20 mouse cellular contexts compared by ENCODE assay signal in genomic region chr7:112714783-112715182, GRCm38 (mm10). TPM values are rescaled to one million over a fixed set of nuclear protein-coding genes. Genes with fewer than 3 reads are reported as not detected.
DNase-seq lines count a peak whose midpoint lies in the region; ATAC-seq lines count a peak whose summit lies in the region.
"Had no signal": no experiment of that assay in that cellular context is flagged by ENCODE, and none has a peak within 500 bp of the region (broad histone marks: within the 10 kb centered on the region; RNA-seq: fewer than 3 reads in every experiment).

No protein-coding gene starts in this region.

- H3K9me3 ChIP-seq in embryonic facial prominence, embryonic 10.5 days = no peaks in the 10 kb centered on the region
- H3K9me3 ChIP-seq: embryonic facial prominence, embryonic 12.5 days; forebrain, embryonic 15.5 days; hindbrain, embryonic 12.5 days; limb, embryonic 15.5 days; neural tube, embryonic 12.5 days had no signal

- H3K4me3 ChIP-seq in embryonic facial prominence, embryonic 10.5 days = no peak overlapping the region
- H3K4me3 ChIP-seq: embryonic facial prominence, embryonic 12.5 days; forebrain, embryonic 15.5 days; heart, adult 2 months; hindbrain, embryonic 12.5 days; layer of hippocampus, adult 2 months; limb, embryonic 15.5 days; neural tube, embryonic 12.5 days had no signal

- H3K36me3 ChIP-seq in embryonic facial prominence, embryonic 10.5 days (replicated peaks) = no peaks in the 10 kb centered on the region
- H3K36me3 ChIP-seq: embryonic facial prominence, embryonic 12.5 days; forebrain, embryonic 15.5 days; hindbrain, embryonic 12.5 days; limb, embryonic 15.5 days; neural tube, embryonic 12.5 days had no signal

- H3K27ac ChIP-seq in embryonic facial prominence, embryonic 10.5 days (replicated peaks) = 0 out of 2 replicates have a peak overlapping the region, but pooled peaks have one; percentile 6
- H3K27ac ChIP-seq: embryonic facial prominence, embryonic 12.5 days; forebrain, embryonic 15.5 days; heart, adult 2 months; hindbrain, embryonic 12.5 days; layer of hippocampus, adult 2 months; limb, embryonic 15.5 days; neural tube, embryonic 12.5 days had no signal

- peaks cover 85% of the 10 kb centered on the region for H3K4me1 ChIP-seq in embryonic facial prominence, embryonic 10.5 days

- no peaks in the 10 kb centered on the region for H3K27me3 ChIP-seq in embryonic facial prominence, embryonic 10.5 days (replicated peaks; ENCODE audit: low read depth, poor library complexity, severe bottlenecking)
- H3K27me3 ChIP-seq: embryonic facial prominence, embryonic 12.5 days; forebrain, embryonic 15.5 days; hindbrain, embryonic 12.5 days; limb, embryonic 15.5 days; neural tube, embryonic 12.5 days had no signal

- no peak for ATAC-seq in megakaryocyte-erythroid progenitor cell, adult 5-6 weeks (replicated peaks; ENCODE audit: low FRiP score, low TSS enrichment, poor library complexity, severe bottlenecking)
- ATAC-seq: forebrain, embryonic 15.5 days had no signal

- DNase-seq in heart, postnatal 4 days = peak; percentile 27
- DNase-seq in heart, adult 8-10 months (ENCODE audit: low spot score) = no peak
- no peak for DNase-seq in embryonic facial prominence, embryonic 10.5 days (ENCODE audit: low spot score)
- peak; percentile 78 to 80 for DNase-seq in kidney, adult 8-10 months
- peak; percentile 74 to 88 for DNase-seq in kidney, postnatal 36 days
- DNase-seq in lung, postnatal 14 days = no peak
- DNase-seq: adrenal gland, adult 2 months; cerebellum, adult 9-10 months; gastrocnemius, postnatal 25 days; heart, adult 2 months; lung, adult 2 months; lung, postnatal 36 days; thymus, postnatal 14 days had no signal

- WGBS in embryonic facial prominence, embryonic 10.5 days = 82% methylated on average over 6 of the region's 6 CpGs

RNA-seq across cellular contexts. Expression of gene Tead1, which starts 35.7 kb away (rescaled TPM):
- 100 to 1,000 TPM; 180 to 186 TPM for total RNA-seq in heart, postnatal 4 days (2021)
- total RNA-seq in heart, adult 8-10 months (2022) = 100 to 1,000 TPM; 166 to 191 (median 175) TPM
- 20.2 and 23.5 TPM in 2 replicates for polyA plus RNA-seq in embryonic facial prominence, embryonic 10.5 days (2016; fragmentation: Nextera tagmentation; extraction: Ambion mirVana)
- not detected in 2 replicates for total RNA-seq in megakaryocyte-erythroid progenitor cell, adult 5-6 weeks (2014; fragmentation: Nextera tagmentation)
- total RNA-seq in megakaryocyte-erythroid progenitor cell, adult 5-6 weeks (2017) = 2.5 TPM in 1 of 2 replicates, not detected in the other

Comparison
In these comparisons a context has a peak if more than half of its experiments do, and no peak if none do; other contexts are left out.
1. DNase-seq: peak in heart, postnatal 4 days (single experiment), kidney, adult 8-10 months (2 of 2) and kidney, postnatal 36 days (2 of 2); none in heart, adult 8-10 months (single experiment), embryonic facial prominence, embryonic 10.5 days (single experiment) and lung, postnatal 14 days (single experiment).
2. RNA of gene Tead1, which starts 35.7 kb away (total RNA-seq): 180 to 186 TPM in heart, postnatal 4 days and 166 to 191 TPM in heart, adult 8-10 months; 2.5 TPM in megakaryocyte-erythroid progenitor cell, adult 5-6 weeks; every median in the first group is over 10 times any median in the second.